Mouse (Mus musculus) small intestine, adult 2 months (tissue): ENCODE measurements around the gene Ndufb3.

Experiments used
- CTCF ChIP-seq: fragments of 200-500 bp; IDR thresholded peaks from 2 replicates; pipeline ENCODE4 v1.5.1; 2012; ENCODE audit warnings: low read depth, mild to moderate bottlenecking, control low read depth, inconsistent platforms, low read length, moderate library complexity, mixed read lengths; ENCODE audit not compliant: insufficient replicate concordance, insufficient read length; ENCODE audit errors: extremely low read depth
- POLR2A ChIP-seq: fragments of 200-500 bp; IDR thresholded peaks from 2 replicates; pipeline ENCODE4 v1.6.1; 2012; ENCODE audit warnings: low read depth, mild to moderate bottlenecking, control low read depth, inconsistent platforms, low read length, moderate library complexity

GRCm38 (mm10) chr1:58616176-58616575, 30.0 kb downstream of the Ndufb3 start:
- TF ChIP-seq POLR2A (no peak), CTCF (no peak)
